Mouse (Mus musculus): ENCODE results near the gene Fat4.

The Fat4 gene

GRCm38 (mm10) chr3:38886890-38887355 lies at the start of gene Fat4:
Gene Fat4, plus strand, starts transcription at chr3:38886940.
- DNase-seq (ENCODE audit: low read depth, low spot score), result peak; percentile 21

- DNase-seq (ENCODE audit: low read depth, low spot score), result no peak
Measured at GRCm38 (mm10) chr3:38839438-38839837, 47.3 kb upstream of the Fat4 start.

GRCm38 (mm10) chr3:38843000-38843538 lies 43.7 kb upstream of the Fat4 start:
- DNase-seq (ENCODE audit: low read depth, low spot score), result no peak

DNA sequence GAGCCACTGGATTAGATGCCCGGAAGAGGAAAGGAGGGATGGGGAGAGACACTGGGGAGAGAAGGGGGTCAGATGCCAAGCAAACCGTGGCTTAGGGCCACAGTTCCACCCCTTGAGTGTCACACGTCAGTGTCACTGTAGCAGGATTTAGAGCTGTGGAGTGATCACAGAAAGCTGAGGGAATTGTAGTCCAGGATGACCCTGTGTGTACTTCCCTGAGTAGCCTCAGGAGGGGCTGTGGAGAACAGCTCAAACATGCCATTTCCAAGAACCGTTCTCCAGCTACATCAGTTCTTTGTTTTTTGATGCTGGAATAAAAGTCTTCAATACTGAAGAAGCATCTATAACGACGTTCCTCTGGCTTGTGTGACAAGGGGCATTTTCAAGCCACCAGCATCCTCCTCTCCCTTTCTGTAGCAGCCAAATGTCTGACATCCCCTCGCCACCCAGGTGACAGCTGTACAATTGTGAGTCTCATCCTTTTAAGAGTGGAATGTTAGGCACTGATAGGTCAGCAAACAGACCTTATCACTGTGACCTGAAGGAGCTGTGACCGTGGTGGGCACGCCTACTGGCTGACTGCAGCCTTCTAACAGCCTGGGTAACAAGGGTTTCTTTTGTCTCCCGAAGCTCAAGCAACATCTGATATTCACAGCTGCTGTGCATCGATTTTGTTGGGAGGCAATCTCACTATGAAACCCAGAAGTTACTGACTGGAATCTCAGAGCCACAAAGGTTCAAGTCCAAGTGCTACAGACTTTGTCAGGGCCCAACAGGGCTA lies 39.9 kb upstream of the Fat4 start:
- no peak for DNase-seq (ENCODE audit: low read depth, low spot score)

- no peak for DNase-seq (ENCODE audit: low read depth, low spot score)
Measured at GRCm38 (mm10) chr3:38849077-38849476, 37.7 kb upstream of the Fat4 start.

GRCm38 (mm10) chr3:38849536-38849935 lies 37.2 kb upstream of the Fat4 start:
- DNase-seq (ENCODE audit: low read depth, low spot score), result no peak

DNA sequence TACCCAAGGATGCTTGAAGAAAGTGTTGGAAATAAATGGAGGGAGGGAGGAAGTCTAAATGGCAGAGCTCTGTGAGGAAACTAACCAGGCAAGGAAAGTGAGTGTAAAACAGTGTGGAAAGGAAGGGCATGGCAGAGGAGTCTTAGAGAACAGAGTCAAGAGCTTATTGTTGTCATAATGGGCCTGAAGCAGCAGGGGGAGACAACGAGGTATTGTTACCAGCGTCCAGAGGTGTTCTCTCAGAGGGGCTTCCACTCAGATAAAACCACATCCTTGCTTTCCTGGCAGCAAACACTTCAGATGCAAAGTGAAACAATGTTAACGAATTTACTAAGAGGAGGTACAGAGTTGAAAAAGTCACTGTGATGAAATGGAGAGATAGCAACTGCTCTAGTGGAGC lies 33.1 kb upstream of the Fat4 start:
- DNase-seq (ENCODE audit: low read depth, low spot score), result no peak

- peak; percentile 23 for DNase-seq (ENCODE audit: low read depth, low spot score)
Measured at GRCm38 (mm10) chr3:38860683-38861082, 26.1 kb upstream of the Fat4 start.

GRCm38 (mm10) chr3:38871291-38871690 lies 15.4 kb upstream of the Fat4 start:
- DNase-seq (ENCODE audit: low read depth, low spot score), result no peak

GRCm38 (mm10) chr3:38875872-38876271 lies 10.9 kb upstream of the Fat4 start:
- peak; percentile 59 for DNase-seq (ENCODE audit: low read depth, low spot score)

DNA sequence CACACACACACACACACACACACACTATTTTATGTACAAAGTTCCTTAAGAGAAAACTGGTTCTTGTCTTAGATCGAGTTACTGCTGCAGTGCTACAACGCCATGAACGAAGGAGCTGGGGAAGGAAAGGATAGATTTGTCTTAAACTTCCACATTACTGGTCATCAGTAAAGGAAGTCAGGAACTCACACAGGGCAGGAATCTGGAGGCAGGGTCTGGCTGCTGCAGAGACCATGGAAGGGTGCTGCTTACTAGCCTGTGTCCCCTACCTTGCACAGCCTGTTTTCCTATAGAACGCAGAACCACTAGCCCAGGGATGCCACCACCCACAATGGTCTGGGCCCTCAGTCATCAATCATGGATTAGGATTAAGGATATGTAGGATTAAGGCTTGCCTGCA lies 10.0 kb upstream of the Fat4 start:
- no peak for DNase-seq (ENCODE audit: low read depth, low spot score)

DNA sequence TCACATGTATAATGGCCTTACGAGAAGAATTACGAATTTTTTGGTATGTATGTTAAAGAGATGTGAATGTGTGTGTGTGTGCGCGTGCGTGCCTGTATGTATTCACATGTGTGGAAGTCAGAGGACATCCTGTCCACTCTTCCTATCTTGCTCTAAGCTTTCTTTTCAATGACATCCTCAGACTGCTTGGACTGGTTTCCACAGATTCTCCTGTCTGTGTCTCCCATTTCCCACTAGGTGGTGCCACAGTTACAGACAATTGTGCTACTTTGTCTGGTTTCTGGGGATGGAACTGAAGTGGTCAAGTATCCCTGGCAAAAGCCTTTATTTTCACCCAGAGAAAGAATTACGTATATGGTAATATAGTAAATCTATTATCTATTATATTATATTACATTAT lies 4.0 kb upstream of the Fat4 start:
- peak; percentile 65 for DNase-seq (ENCODE audit: low read depth, low spot score)

DNA sequence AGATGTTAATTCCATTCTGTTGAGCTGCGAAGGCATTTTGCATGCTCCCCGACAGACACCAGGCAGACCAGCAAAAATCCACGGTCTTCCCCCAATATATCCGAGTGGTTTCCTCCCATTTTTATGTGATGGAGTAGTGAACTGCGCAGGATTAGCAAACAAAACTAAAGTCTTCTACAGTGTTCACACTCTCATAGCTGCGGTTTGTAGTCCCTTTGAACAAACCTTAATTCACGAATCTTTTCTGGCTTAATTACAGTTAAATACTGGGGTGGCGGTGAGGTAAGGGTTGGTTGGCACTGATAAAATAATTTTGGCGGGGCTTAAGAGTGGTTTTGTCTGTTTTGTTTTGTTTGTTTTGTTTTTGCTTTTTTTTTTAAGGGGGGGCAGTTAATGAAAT lies 3.1 kb upstream of the Fat4 start:
- DNase-seq (ENCODE audit: low read depth, low spot score), result no peak

- peak; percentile 71 for DNase-seq (ENCODE audit: low read depth, low spot score)
Measured at GRCm38 (mm10) chr3:38884276-38884675, 2.5 kb upstream of the Fat4 start.

DNA sequence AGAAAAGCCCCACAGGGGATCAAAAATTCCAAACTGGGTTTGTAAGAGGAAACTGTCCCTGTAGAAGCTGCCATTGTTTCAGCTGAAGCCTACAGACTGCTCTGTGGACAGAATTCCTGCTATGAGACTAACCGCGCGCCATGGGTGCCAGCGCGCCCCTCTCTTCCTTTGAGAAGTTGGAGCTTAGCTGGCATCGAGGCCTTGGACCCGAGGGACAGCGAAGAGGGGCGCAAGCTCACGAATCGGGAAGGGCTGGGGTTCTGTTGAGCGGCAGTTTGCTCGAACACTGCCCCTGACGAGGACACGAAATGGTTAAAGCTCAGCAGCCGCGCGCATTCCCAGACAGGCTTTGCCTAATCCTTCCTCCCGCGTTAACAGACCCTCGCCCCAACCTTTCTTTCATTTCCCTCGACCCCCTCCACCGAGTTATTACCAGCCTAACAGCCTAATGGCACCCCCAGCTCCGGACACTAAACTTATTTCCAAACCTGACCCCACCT lies 1.8 kb upstream of the Fat4 start:
- DNase-seq (ENCODE audit: low read depth, low spot score), result peak; percentile 39

DNA sequence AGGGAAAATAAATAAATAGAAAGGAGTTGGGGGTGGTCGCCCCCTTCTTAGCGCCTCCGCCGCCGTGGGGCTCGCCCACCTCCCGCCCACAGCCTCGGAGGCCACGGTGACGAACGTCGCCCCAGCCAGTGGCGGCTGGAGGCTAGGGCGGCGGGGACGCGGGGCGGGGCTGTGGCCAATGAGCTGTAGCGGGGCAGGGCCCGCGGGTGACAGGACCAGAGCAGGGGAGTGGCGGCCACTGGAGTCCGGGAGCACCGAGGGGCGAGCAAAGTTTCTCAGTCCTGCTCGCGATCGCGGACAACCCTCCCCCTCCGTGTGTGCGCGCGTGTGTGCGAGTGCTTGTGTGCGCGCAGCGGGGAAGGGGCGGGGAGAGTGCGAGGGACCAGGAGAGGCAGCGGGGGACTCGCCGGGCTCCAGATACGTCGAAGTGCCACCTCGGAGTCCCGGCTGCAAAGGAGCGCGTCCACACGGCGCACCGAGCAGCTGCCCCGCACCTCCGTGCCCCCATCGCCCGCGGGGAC lies 1.2 kb upstream of the Fat4 start:
- peak; percentile 53 for DNase-seq (ENCODE audit: low read depth, low spot score)

- peak; percentile 50 for DNase-seq (ENCODE audit: low read depth, low spot score)
Measured at GRCm38 (mm10) chr3:38886061-38886821, 499 bp upstream of the Fat4 start.

DNA sequence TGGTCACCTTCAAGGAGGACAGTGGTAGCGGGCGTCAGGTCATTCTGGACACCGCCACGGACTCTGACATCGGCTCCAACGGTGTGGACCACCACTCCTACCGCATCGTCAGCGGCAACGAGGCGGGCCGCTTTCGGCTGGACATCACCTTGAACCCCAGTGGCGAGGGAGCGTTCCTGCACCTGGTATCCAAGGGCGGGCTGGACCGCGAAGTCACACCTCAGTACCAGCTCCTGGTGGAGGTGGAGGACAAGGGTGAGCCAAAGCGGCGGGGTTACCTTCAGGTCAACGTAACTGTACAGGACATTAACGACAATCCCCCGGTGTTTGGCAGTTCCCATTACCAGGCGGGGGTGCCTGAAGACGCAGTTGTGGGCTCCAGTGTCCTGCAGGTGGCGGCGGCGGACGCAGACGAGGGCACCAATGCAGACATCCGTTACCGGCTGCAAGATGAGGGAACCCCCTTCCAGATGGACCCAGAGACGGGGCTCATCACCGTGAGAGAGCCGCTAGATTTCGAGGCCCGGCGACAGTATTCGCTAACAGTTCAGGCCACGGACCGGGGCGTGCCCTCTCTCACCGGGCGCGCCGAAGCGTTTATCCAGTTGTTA lies 746 bp downstream of the Fat4 start:
- peak; percentile 36 for DNase-seq (ENCODE audit: low read depth, low spot score)

DNA sequence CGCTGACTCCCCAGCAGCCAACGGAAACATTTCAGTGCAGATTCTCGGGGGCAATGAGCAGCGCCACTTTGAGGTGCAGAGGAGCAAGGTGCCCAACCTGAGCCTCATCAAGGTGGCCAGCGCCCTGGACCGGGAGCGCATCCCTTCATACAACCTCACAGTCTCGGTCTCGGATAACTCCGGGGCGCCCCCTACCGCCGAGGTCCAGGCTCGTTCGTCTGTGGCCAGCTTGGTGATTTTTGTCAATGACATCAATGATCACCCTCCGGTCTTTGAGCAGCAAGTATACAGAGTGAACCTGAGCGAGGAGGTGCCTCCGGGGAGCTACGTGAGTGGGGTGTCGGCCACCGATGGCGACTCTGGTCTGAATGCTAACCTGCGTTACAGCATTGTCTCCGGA lies 1.4 kb downstream of the Fat4 start:
- DNase-seq (ENCODE audit: low read depth, low spot score), result peak; percentile 50

DNA sequence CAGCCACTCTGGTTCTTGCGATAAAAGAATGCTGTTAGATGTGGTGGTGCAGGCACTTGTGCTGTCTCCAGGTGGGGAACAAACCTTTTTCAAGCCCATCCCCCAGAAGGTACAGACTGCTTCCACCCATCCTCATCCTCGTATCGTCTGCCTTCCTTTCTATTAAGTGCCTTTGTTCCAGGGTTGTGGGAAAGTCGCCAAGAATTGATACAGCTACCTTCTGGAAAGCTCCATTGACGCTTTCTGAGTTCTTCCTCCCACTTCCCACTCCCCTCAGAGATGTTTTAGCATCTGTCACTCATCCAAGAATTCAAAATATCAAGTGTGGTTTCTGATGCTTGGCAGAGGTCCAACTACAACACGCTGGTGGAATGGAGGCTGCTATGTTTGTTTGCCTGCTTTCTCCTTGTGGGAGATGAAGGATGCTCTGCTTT lies 6.1 kb downstream of the Fat4 start:
- no peak for DNase-seq (ENCODE audit: low read depth, low spot score)

- peak; percentile 9 for DNase-seq (ENCODE audit: low read depth, low spot score)
Measured at GRCm38 (mm10) chr3:38900839-38901238, 14.1 kb downstream of the Fat4 start.

GRCm38 (mm10) chr3:38906832-38907231 lies 20.1 kb downstream of the Fat4 start:
- no peak for DNase-seq (ENCODE audit: low read depth, low spot score)
